Mouse (Mus musculus) brain, embryonic 14.5 days (tissue): ENCODE measurements at regions not wholly inside any gene's neighbourhood (a gene's known extent, or its start where the extent isn't known, plus 50 kb on each side); places are given as distances from the start of the nearest gene placed in this dataset.

Experiments used
- CTCF ChIP-seq: fragments of 200-500 bp; IDR thresholded peaks from 2 replicates; pipeline ENCODE4 v1.5.1; 2012; ENCODE audit warnings: inconsistent platforms, mild to moderate bottlenecking, moderate library complexity, borderline replicate concordance; ENCODE audit not compliant: insufficient read depth, insufficient read length; ENCODE audit errors: extremely low read depth
- POLR2A ChIP-seq: fragments of 200-500 bp; IDR thresholded peaks from 2 replicates; pipeline ENCODE4 v1.6.1; 2012; ENCODE audit warnings: mild to moderate bottlenecking, inconsistent platforms, borderline replicate concordance; ENCODE audit not compliant: poor library complexity, insufficient read depth, insufficient read length, severe bottlenecking; ENCODE audit errors: extremely low read depth

- TF ChIP-seq POLR2A, result no peak
- no peak for TF ChIP-seq CTCF
These were observed 126.9 kb upstream of the Mrps30 start for GRCm38 (mm10) chr13:118513961-118514360.
